Mouse (Mus musculus): ENCODE measurements around the gene Txndc15.

DNA sequence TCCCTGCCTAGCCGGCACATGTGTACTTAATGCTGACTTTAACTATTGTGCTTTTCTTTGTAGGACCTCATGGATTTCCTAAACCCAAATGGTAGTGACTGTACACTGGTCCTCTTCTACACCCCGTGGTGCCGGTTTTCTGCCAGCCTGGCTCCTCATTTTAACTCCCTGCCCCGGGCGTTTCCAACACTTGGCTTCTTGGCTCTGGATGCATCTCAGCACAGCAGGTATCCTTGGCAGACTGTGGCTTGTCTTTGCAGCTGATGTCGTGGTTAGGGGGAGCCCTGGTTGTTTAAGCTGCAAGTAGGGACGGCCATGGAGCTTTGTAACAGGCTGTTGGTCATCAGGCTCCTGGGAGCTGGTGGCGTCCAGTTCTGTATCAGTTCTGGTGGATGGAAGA, 7.1 kb downstream of the Txndc15 start:
- no peak for TF ChIP-seq CTCF (IDR thresholded peaks at IDR 0.05; ENCODE audit: borderline replicate concordance, control insufficient read depth, extremely low read depth, insufficient read depth, low read length, poor library complexity)
- TF ChIP-seq POLR2A (IDR thresholded peaks at IDR 0.05; ENCODE audit: control insufficient read depth, extremely low read depth, insufficient read depth, low read length, poor library complexity): no peak
